Mouse (Mus musculus): Measurements from ENCODE around the gene Cacna2d3.
A peak's percentile ranks its signal among the peaks of the same experiment; 100 is the strongest.

Gene Cacna2d3

GRCm38 (mm10) chr14:29643217-29643616 is 78.4 kb downstream of the Cacna2d3 start:
- DNase-seq (ENCODE audit: low spot score in 2 of 2), result no peak

DNA sequence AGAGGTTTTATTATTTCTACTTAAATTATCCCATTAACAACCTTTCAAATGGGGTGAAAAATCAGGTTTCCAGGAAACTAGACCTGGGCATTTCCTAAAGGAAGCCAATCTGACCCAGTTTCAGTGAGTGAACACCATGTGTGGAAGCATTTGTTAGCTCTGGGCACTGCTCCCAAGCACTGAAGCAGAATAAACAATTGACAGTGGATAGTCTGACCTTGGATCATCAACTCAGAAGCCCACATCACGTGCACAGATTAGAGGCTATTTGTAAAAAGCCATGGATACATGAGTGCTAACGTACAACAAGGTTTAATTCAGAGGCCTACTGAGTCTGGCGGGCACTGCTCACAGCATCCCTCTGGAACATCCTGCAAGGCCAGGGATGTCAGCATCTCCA is 82.4 kb downstream of the Cacna2d3 start:
- DNase-seq (ENCODE audit: low spot score in 2 of 2), result no peak

GRCm38 (mm10) chr14:29628213-29628612 is 93.5 kb downstream of the Cacna2d3 start:
- no peak for DNase-seq (ENCODE audit: low spot score in 2 of 2)

GRCm38 (mm10) chr14:29612436-29612835 is 109.2 kb downstream of the Cacna2d3 start:
- no peak for DNase-seq (ENCODE audit: low spot score in 2 of 2)

DNA sequence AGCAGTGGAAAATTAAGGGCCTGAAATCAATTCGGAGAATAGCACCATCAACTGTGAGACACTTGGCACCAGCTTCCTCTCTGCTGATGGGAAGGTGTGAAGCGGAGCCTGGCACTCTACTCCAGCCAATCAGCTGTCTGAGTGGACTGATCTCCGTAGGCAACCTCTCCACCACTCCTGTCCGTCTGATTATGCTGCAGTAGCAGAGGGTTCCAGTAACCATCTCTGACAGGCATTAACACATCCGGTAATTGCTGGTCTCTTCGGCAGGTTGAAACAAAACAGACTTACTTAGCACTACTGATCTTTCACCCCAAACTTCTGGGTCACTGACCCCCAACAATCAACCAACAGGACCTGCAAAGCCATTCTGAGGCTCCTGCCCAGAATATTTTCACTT is 112.9 kb downstream of the Cacna2d3 start:
- no peak for DNase-seq (ENCODE audit: low spot score in 2 of 2)

- peak in 1 of 2 experiments; percentile 28 for DNase-seq (ENCODE audit: low spot score in 2 of 2)
These were observed 122.2 kb downstream of the Cacna2d3 start for GRCm38 (mm10) chr14:29599428-29599827.

DNA sequence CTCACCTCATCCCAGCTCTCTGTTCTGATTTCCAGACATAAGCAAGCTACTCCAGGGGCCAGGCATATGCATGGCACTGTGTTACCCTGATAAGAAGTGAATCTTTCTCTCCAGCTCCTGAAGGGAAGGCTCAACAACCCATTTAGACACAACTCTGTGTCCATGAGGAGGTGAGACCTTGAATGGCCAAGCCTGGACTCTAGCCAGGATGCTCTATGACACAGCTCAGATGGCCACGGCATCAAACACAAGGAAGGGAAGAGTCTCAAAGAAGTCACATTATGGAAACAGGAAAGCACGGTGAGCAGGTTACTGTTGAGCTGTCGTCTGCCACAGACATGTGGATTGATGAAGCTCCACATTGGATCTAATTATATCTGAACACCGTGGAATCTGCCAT is 128.8 kb downstream of the Cacna2d3 start:
- DNase-seq (ENCODE audit: low spot score in 2 of 2), result no peak

DNA sequence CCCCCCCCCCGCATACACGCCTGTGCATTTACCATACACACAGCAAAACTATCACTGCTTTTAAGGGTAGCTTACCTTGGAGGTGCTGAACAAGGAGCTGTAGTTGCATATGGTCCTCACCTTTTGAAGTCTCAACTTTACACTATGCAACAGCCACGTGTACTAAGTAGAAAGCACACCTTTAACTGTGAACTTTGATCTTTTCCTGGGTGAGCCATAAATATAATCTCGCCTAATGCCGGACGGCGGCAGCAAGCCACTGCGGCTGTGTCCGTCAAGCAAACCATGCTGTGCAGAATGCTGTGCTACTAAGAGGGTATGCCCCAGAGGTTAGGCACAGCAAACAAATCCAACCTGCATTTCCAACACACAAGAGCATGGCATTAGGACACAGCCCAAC is 132.0 kb downstream of the Cacna2d3 start:
- no peak for DNase-seq (ENCODE audit: low spot score in 2 of 2)

- no peak for DNase-seq (ENCODE audit: low spot score in 2 of 2)
These were observed 139.7 kb downstream of the Cacna2d3 start for GRCm38 (mm10) chr14:29581961-29582360.

DNA sequence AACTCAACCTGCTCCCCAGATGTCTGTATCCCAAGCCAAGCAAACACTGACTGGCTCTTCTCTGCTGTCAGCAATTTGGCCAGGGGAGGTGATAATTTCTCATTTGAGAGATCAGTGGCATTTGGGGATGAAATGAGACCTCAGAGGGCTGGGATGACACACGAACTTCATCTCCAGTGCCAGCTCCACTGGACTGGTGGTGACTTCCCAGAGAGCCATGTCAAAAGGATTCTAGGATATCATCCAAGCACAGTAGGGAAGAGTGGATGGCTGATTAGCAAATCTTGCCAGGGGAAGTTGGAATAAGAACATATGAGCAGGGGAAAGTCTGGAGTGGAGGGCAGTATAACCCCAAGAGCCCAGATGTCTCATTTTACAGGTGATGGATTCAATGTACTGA is 143.9 kb downstream of the Cacna2d3 start:
- DNase-seq (ENCODE audit: low spot score in 2 of 2), result no peak

DNA sequence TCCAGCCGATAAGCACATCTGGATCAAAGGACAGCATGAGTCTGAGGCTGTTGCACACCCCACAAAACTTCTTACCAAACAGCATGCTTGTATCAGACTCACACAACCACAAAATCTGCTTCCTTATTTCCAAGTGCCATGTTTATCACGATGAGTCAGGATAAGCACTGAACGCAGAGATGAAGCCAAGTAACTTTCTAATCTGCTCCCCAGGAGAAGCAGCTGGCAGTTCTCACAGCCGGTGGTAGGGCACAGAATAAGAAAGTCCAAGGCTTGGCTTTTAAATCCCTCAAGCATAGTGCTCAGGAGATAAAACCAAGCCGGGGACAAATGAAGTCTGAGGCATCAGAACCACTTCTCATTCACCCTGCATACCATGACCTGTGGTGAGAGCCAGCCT is 146.1 kb downstream of the Cacna2d3 start:
- DNase-seq (ENCODE audit: low spot score in 2 of 2), result no peak

- DNase-seq (ENCODE audit: low spot score in 2 of 2), result no peak
These were observed 159.0 kb downstream of the Cacna2d3 start for GRCm38 (mm10) chr14:29562704-29563103.

DNA sequence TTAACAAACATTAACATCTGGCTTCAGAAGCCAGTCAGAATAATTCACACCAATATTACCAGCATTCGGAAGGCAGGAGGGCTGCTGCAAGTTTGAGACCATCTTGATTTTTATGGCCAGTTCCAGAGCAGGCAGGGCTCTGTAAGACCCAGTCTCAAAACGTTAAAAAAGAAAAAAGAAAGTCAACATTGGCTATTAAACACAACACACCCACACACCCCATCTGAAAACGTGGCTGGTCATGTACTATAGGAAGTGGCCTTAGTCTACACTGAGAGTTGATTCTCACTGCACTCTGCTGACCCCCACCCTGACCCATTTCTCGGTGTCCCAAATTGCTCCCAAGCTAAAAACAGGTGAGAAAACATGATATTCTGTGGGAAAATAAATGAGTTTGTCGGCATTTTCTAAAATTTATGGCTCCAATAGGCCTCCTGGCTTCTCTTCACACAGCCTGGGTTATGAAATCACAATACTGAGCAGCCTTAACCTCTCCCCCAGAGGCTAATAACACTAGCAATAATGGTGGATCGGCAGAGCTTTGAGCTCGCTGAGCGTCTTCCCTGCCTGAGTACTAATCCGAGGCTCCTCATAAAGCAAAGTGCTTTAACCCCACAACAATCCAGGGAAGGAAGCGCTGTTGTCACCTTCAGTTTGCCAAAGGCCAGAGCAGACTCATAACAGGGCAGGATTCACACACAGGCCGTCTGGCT is 160.4 kb downstream of the Cacna2d3 start:
- DNase-seq (ENCODE audit: low spot score in 2 of 2), result no peak

GRCm38 (mm10) chr14:29558440-29558839 is 163.2 kb downstream of the Cacna2d3 start:
- no peak for DNase-seq (ENCODE audit: low spot score in 2 of 2)

- no peak for DNase-seq (ENCODE audit: low spot score in 2 of 2)
These were observed 165.5 kb downstream of the Cacna2d3 start for GRCm38 (mm10) chr14:29556152-29556551.

DNA sequence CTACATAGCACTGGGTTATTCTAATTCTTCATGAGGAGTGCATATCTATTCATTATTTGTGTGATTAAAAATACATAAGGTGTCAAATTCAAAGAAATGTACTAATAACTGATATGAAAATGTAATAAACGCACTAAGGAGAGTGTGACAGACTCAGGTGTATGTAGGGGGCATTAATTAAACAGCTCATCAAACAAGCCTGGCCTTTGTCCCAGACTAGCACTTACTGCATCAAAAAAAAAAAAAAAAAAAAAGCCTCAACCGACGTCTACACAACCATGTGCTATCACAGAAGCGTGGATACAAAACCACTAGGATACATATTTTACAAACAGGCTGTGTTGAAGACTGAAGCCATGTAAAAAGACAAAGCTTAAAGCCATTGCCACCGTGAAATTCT is 169.2 kb downstream of the Cacna2d3 start:
- DNase-seq (ENCODE audit: low spot score in 2 of 2), result no peak

DNA sequence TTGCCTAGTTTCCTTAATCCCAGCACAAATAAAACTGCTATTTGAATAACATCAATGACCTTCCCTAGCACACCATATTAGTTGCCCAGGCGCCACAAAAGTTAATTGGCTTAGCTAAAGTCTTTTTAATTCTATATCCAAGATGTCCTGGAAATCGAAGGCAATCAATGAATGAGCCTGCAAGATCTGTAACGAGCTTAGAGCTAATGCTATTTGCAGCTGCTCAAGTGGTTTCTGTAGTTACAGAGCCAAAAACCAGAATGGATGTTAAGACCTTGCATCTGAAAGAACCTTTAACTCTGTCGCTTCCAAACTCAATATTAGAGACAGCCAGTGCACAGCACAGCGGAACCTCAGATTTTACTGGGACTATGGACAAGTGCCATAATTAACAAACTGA is 173.0 kb downstream of the Cacna2d3 start:
- DNase-seq (ENCODE audit: low spot score in 2 of 2), result no peak

- DNase-seq (ENCODE audit: low spot score in 2 of 2), result no peak
These were observed 191.1 kb downstream of the Cacna2d3 start for GRCm38 (mm10) chr14:29530516-29530915.

- DNase-seq (ENCODE audit: low spot score in 2 of 2), result no peak
These were observed 193.0 kb downstream of the Cacna2d3 start for GRCm38 (mm10) chr14:29528696-29529095.

DNA sequence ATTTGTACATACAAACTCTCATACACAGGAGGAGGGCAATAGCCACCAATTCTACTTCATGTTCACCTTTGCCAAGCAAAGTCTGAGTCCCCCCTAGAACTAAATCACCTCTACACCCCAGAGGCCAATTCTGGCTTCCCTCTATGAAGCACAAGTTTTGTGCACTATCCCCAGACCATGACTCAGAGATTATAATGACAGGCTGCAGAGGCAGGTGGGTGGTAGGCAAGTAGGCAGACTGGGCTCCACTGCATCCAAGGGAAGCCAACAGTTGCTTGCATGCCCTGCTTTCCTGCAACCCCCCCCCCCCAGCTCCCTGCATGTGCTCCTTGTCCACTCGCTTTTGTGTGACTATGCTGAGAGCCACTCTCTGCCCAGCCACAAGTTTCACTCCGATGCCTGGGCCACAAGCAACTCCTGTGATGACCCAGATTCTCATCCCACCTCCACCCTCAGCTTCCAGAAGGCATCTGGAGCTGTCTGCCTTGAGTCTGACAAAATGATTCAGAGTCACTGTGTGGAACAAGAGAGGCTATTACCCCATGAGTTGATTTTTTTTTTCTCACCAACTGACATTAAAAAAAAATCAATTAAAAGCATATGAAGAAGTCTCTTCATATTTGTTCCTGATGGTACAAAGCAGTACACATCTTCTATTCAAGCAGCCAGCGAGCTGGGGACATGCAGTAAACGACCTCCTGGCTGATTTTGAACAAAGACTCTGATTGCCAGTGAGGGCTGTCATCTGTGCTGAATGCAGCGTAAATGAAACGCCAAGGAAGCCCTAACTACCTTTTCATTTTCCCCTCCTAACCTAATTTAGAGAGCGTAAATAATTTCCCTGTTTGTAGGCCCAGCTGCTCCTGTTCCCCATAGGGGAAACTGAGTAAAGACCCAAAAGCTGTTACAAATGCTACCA is 201.7 kb downstream of the Cacna2d3 start:
- DNase-seq (ENCODE audit: low spot score in 2 of 2), result peak in 1 of 2 experiments; percentile 17

- DNase-seq (ENCODE audit: low spot score in 2 of 2), result no peak
These were observed 219.0 kb downstream of the Cacna2d3 start for GRCm38 (mm10) chr14:29502667-29503066.

GRCm38 (mm10) chr14:29498546-29499290 is 222.9 kb downstream of the Cacna2d3 start:
- DNase-seq (ENCODE audit: low spot score in 2 of 2), result no peak

Measured in urinary bladder, postnatal 4 days (tissue).